Mouse (Mus musculus) embryonic fibroblast, embryonic 13.5 days (primary cell): ENCODE measurements around the gene Galnt2.

Experiments used
- CTCF ChIP-seq: IDR thresholded peaks from 2 replicates; pipeline ENCODE4 v1.5.1; 2011; ENCODE audit warnings: mild to moderate bottlenecking, control low read depth, low read length, moderate library complexity, borderline replicate concordance; ENCODE audit not compliant: insufficient read depth
- POLR2A ChIP-seq: IDR thresholded peaks from 2 replicates; pipeline ENCODE4 v1.6.1; 2011; ENCODE audit warnings: low read depth, mild to moderate bottlenecking, control low read depth, low read length, moderate library complexity

DNA sequence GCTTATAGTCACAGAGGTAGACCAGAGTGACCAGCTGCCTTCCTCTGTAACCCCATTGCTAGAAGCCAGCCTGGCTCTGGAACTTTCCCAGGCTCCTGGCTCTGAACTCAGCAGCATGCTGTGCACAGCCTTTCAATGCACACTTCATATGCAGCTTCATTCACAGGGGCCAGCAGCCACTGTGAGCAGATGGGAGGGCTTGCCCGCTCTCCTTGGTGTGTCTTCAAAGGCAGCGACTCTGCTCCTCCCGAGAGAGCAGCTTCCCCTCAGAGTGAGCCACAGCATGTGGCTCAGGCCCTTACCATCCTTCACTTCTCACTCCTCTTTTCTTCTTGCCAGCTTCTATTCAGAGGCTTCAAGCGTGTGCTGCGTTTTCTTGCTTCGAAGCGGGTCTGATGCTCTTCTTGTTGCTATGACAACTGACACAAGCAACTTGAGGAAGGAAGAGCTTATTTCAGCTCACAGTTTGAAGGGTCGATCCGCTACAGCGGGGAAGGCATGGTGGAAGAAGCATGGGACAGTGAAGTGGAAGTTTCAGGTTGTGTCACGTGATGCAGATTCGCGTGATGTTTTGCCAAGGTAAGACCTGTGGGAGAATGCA lies 27.1 kb upstream of the Galnt2 start:
- TF ChIP-seq CTCF (no peak), POLR2A (no peak)
